Mouse (Mus musculus) frontal cortex, postnatal 36 days (tissue): ENCODE results near the gene Olfr51.
"Not testable (repeated sequence)": the region's sequence is repeated elsewhere in the genome, so short reads cannot be mapped to it uniquely, and the experiment has no call there.

ENCODE experiments used
- DNase-seq, 2 experiments: peaks; one replicate each; pipeline ENCODE4 v3.0.0; 2022; ENCODE audit warnings: low spot score in 2 of 2

Olfr51 gene

DNA sequence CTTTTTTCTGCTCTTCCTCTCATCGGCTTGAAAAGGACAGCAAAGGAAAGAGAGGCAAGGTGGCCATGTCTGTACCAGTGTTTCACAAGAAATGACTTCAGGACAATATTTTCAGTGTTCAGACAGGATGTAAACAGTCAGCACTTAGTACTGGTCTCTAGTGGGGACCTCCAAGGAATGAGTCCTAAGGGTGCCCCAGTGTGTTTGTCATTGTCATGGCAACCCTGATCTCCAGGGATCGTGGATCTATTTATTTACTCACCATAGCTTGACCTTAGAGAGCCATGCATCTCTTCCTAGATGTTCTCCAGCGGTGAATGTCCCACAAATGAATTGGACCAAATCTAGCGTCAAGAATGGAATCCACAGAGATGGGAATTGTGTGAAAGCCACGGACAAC, at the start of gene Olfr51:
Olfr51 (plus strand) TSS at position 301 of the 400 bp plus-strand sequence.
- no peak for DNase-seq

DNA sequence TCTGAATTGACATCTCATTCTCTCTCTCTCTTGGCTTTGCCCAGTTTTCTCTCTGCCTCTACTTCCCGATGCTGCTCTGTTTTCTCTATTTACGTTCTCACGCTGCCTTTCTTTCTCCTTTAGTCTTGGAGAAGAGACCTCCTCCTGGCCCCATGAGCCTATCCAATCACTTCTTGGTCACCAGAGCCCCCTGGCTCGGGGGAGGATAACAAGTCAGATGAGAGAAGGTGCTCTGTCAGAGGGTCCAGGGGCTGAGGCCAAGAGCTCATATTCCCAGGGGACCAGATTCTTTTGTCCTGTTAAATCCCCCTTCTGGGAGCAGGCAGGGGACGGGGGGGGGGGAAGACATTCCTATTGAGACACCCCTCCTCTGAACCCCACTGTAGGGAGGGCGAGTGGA, 49.7 kb upstream of the Olfr51 start, which contains the start of gene Prop1:
Prop1 (minus strand) TSS at position 101 of the 400 bp plus-strand sequence.
- no peak for DNase-seq

DNA sequence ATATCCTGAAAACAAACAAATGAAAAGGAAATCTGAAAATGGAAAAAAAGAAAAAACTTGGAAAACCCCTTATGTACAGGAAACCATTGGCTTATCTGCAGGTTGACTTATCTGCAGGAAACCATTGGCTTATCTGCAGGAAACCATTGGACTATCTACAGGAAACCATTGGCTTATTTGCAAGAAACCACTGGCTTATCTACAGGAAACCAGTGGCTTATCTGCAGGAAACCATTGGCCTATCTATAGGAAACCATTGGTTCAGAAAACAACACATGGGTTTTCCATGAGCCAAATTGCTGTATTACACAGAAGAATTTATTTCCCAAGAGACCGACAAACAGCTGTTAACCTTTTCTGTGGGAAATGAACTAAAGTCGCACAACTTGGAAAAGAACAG, 38.5 kb upstream of the Olfr51 start:
- no peak for DNase-seq

DNA sequence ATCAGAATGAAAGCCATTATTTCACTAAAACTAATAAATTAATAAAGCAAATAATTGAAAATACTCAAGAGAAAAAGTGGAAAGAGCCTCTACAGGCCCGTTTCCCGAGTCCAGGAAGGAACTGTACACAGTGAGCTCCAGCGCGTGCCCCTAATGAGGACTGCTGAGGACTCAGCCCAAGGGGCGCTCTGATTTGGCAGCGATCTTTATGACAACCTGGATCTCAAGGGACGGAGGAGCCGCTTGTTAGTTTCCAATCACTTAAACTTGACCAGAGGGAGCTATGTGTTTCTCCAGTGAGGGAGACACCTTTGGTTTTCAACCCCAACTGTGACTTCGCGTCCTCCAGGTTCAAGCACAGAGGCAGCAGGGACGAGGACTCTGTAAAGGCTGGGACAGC, 37.2 kb upstream of the Olfr51 start, which contains the start of gene Olfr1378:
Olfr1378 (plus strand) TSS at position 301 of the 400 bp plus-strand sequence.
- DNase-seq, result no peak

DNA sequence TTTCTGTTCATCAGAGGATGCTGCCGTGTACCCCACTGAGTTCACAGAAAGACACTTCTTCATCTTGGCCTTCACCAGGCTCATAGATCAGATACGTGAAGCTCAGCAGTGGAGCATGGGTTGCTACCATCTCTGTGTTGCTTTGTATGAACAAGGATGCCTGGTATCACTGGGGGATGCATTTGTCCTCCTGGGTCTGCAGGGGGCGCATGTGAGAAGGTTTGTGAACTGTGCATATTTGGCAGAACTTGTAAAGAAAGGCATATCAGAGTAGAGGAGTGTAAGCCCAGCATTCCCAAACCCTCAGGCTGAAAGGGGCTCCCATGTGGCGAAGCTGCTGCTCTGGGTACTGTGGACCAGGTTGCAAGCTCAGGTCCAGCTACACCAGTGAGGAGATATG, 26.2 kb upstream of the Olfr51 start:
- DNase-seq, result no peak

DNA sequence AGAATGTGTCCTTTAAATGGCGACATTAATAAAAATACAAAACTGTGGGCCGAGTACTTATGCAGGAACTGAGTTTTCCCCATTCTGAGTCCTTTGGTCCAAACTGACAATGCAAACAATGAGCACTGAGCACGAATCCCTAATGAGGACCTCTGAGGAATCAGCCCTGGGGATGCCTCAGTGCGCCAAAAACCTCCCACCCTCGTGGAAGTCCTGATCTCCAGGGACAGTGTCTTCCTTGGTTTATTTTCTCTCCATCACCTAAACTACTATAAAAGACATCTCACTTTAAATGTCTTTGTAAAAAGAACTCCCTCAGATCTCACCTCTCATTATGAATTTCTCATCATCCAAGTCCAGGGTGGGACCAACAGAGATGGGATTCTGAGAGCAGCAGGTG, 21.7 kb upstream of the Olfr51 start, which contains the start of gene Olfr1377:
Olfr1377 (plus strand) TSS at position 301 of the 400 bp plus-strand sequence.
- no peak for DNase-seq

DNA sequence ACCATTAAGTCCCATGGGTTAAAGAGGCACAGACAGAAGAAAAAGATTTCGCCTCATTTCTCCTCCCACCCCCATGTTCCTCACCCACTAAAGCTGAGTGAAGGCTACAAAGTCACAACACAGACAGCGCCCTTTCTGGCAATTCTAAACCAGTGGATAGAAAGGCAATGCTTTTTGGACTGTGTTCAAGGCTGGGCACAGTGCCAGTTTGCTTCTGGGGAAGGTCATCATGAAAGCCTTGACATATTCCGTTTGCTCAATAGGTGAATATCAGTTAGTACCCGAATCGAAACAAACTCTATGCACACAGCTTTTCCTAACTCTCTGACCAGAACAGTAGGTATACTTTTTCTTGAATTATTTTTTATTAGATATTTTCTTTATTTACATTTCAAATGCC, 8.4 kb downstream of the Olfr51 start:
- DNase-seq, result no peak

DNA sequence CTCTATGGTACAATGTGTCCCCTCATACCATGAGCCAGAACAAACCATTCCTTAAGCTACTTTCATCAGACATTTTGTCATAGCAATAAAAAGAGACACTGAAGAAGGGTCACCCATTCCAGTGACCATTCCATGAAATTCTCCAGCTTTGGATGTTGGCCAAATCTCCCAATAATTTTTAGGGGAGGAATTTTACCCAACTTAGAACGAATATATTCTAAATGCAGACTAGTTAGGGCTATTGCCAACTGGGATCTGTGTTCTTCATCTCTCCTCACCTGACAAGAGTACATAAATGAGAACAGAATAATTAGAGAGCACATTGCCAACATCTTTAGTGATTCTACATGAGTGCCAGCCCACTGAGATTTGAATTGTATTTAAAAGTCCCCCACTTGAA, 10.5 kb downstream of the Olfr51 start, which contains the start of gene Olfr54:
Olfr54 (plus strand) TSS at position 301 of the 400 bp plus-strand sequence.
- DNase-seq, result no peak

DNA sequence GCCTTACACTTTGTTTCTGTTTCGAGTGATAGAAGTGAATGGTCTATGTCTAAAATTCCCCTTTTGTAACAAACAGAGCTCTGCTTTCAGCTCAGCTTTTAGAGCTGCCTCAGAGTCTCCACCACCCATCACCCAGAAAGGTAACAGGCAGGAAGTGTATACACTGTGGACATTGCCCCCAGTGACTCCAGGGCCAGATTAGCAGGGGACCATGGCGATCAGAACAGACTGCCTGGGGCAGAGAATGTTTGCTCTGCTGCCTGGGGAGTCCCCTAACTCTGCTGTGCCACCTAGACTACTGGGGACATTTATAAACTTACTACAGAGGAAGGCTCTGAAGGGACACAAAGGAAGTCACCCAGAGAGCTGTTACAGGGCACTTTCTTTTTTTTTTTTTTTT, 12.9 kb downstream of the Olfr51 start:
- DNase-seq, result no peak

DNA sequence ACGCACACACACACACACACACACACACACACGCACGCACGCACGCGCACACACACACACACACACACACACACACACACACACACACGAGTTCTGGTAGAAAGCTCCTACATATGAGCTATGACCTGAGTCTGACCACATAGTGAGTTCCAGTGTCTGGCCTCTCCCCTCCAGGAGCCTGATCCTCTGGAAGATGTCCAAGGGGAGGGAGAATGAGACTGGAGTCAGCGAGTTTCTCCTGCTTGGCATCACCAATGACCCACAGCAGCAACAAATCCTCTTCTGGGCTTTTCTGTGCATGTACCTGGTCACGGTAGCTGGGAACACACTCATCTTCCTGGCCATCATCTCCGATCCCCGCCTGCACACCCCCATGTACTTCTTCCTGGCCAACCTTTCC, 23.4 kb downstream of the Olfr51 start:
- not testable (repeated sequence) for DNase-seq

DNA sequence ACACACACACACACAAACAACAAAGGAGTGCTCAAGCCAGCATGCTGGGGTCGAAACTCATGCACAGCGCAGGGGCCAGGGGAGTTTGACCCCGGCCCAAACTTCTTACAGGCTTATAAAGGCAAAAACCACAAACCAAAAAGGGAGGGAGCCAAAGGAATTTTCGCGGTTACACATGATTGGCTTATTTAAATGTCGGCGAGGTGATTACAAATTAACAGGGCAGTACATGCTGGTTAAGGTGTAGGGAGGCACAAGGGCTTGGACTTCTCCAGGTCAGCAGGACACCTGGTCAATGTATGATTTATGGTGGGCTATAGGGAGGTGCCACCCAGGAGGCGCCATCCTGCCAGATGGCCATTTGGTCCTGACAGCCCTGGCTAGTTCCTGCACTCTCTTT, 26.0 kb downstream of the Olfr51 start:
- not testable (repeated sequence) for DNase-seq

DNA sequence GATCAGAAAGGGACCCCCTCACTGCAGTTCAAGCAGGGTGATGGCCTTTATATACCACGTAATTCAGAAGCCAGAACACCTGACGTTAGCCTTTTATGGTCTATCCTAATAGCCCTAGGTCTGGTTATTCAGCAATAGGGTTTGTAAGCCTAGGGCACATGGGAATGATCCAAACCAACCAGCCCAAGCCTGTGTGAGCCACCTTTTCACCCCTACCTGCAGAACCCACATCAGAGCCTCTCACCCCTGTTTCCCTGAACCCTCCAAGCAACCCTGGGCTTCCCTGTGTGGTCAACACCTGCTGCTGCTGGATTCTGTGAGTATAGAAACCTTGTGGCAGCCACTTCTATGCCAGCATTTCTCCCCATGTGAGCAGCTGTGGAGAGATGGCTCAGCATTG, 26.8 kb downstream of the Olfr51 start:
- DNase-seq, result no peak

DNA sequence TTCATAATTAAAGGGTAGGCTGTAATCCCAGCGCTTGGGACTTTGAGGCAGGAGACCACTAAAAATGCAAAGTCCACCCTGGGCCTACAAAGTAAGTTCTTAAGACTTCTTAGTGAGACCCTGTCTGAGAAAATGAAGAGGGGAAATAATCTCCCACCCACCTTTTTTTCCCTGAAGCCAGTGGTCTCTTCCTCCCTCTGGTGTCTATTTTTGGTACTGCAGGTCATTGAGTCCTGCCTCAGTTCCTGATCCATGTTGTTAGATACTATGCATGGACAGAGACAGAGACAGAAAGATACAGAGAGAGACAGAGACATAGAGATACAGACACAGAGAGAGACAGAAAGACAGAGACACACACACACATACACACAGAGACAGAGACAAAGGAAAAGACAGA, 29.5 kb downstream of the Olfr51 start:
- DNase-seq, result peak in 1 of 2 experiments; percentile 10

DNA sequence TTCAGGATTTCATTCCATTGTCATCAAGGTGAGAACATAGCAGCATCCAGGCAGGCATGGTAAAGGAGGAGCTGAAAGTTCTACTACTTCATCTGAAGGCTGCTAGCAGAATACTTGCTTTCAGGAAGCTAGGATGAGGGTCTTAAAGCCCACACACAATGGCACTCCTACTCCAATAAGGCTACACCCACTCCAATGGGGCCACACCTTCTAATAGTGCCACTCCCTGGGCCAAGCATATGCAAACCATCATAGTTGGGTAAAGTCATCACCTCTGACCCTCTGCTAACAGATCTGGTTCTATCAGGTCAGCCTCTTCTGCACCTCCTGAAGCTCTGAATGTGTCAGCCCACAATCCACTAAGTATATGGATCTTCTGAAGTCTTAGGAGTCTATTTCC, 30.7 kb downstream of the Olfr51 start:
- DNase-seq, result not testable (repeated sequence)

DNA sequence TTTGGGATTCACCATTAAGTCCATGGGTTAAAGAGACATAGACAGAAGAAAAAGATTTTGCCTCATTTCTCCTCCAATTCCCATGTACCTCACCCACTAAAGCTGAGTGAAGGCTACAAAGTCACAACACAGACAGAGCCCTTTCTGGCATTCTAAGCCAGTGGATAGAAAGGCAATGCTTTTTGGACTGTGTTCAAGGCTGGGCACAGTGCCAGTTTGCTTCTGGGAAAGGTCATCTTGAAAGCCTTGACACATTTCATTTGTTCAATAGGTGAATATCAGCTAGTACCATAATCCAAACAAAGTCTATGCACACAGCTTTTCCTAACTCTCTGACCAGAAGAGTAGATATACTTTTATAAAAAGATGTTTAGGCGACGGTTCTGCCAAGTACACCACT, 32.6 kb downstream of the Olfr51 start:
- no peak for DNase-seq

DNA sequence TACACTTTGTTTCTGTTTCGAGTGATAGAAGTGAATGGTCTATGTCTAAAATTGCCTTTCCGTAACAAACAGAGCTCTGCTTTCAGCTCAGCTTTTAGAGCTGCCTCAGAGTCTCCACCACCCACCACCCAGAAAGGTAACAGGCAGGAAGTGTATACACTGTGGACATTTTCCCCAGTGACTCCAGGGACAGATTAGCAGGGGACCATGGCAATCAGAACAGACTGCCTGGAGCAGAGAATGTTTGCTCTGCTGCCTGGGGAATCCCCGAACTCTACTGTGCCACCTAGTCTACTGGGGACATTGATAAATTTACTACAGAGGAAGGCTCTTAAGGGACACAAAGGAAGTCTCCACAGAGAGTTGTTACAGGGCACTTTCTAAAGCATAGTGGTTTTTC, 41.4 kb downstream of the Olfr51 start:
- DNase-seq, result not testable (repeated sequence)

DNA sequence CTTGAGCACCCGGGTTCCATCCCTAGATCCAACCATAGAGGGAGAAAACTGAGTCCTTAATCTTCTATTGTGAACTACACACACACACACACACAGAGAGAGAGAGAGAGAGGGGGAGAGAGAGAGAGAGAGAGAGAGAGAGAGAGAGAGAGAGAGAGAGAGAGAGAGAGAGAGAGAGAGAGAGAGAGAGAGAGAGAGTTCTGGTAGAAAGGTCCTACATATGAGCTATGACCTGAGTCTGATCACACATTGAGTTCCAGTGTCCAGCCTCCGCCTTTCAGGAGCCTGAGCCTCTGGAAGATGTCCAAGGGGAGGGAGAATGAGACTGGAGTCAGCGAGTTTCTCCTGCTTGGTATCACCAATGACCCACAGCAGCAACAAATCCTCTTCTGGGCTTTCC, 44.4 kb downstream of the Olfr51 start, which contains the start of gene Olfr1375:
Olfr1375 (plus strand) TSS at position 301 of the 400 bp plus-strand sequence.
- not testable (repeated sequence) for DNase-seq

DNA sequence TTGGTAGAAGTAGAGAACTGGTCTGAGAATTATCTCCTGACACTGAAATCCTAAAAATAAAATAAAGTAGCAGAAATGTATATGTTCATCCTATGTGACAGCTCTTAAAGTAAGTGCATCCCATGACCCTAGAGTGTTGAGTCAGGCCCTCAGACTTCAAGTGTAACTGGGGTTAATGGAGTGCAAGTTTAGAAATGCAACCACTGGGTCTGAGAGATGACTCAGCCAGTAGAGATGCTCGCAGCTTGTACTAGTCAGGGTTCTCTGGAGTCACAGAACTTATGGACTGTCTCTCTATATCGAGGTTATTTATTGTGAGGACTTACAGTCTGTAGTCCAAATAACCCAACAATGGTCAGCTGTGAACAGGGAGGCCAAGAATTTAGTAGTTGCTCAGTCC, 48.3 kb downstream of the Olfr51 start:
- DNase-seq, result no peak

DNA sequence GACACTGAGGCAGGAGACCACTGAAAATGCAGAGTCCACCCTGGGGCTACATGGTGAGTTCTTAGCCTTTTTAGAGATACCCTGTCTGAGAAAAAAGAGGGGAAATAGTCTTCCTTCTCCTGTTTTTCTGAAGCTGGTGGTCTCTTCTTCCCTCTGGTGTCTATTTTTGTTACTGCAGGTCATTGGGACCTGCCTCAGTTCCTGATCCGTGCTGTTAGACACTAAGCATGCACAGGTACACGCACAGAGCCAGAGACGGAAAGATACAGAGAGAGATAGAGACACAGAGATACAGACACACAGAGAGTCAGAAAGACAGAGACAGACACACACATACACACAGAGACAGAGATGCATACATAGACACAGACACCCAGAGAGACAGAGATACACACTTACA, 49.8 kb downstream of the Olfr51 start:
- no peak for DNase-seq

DNA sequence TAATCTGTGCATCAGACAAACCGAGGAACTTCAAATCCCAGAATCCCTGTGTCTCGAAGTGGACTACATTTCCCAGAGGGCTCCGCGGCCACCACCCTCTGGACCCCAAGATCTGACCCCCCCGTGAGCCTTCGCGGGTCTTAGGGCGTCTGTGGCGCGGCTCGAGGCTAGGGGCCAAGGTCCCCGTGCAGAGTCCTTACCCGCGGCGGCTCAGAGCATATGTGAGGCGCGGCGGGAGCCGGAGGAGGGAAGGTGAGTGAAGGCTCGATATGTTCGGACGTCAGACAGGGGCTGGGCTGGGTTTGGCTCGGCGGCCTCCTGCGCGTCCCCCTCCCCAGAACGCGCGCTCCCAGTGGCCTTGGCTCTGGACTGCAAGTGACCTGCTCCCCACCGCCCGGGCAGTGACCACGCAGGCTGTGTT, 55.8 kb downstream of the Olfr51 start, which contains the start of gene Zfp354a:
Zfp354a (plus strand) TSS at position 107 of the 421 bp plus-strand sequence.
- peak; percentile 64 to 74 for DNase-seq
